Mouse (Mus musculus) neural tube, embryonic 15.5 days (tissue): ENCODE measurements around the gene Prune2. TPM values are rescaled to one million over a fixed set of nuclear protein-coding genes. Genes with fewer than 3 reads are reported as not detected.
"Not testable (repeated sequence)": the region's sequence is repeated elsewhere in the genome, so short reads cannot be mapped to it uniquely, and the experiment has no call there.

Experiments
- ATAC-seq: fragments of 200-750 bp; cut with Nextera tagmentation; 2 replicates; pipeline ENCODE4 v1.8.0; 2017; ENCODE audit warnings: mild to moderate bottlenecking, moderate TSS enrichment, moderate library complexity; ENCODE audit not compliant: low FRiP score
- H3K27ac ChIP-seq: fragments of 300-500 bp; sonication (generic); replicated peaks from 2 replicates; pipeline ENCODE4 v1.5.1; 2015; ENCODE audit warnings: mild to moderate bottlenecking, inconsistent platforms
- H3K27me3 ChIP-seq: fragments of 300-500 bp; sonication (generic); replicated peaks from 2 replicates; pipeline ENCODE4 v1.6.1; 2015; ENCODE audit warnings: inconsistent platforms
- H3K36me3 ChIP-seq: fragments of 300-500 bp; sonication (generic); 2 replicates; pipeline ENCODE4 v1.6.1; 2015; ENCODE audit warnings: inconsistent platforms
- H3K4me1 ChIP-seq: fragments of 300-500 bp; sonication (generic); 2 replicates; pipeline ENCODE4 v1.6.1; 2015; ENCODE audit warnings: inconsistent platforms
- H3K4me2 ChIP-seq: fragments of 300-500 bp; sonication (generic); 2 replicates; pipeline ENCODE4 v1.6.1; 2015; ENCODE audit warnings: inconsistent platforms, mild to moderate bottlenecking, moderate library complexity
- H3K4me3 ChIP-seq: fragments of 300-500 bp; sonication (generic); replicated peaks from 2 replicates; pipeline ENCODE4 v1.5.1; 2015; ENCODE audit warnings: mild to moderate bottlenecking, inconsistent platforms
- H3K9ac ChIP-seq: fragments of 300-500 bp; sonication (generic); replicated peaks from 2 replicates; pipeline ENCODE4 v1.6.1; 2015; ENCODE audit warnings: mild to moderate bottlenecking, inconsistent platforms
- H3K9me3 ChIP-seq: fragments of 300-500 bp; sonication (generic); replicated peaks from 2 replicates; pipeline ENCODE4 v1.6.1; 2016; ENCODE audit warnings: inconsistent platforms
- WGBS: fragments of 180-500 bp; shearing (Covaris S2); methylation state at CpG from one replicate; pipeline ENCODE4 v1.1.7; 2015; ENCODE audit warnings: mixed read lengths; 5-methylcytosine and 5-hydroxymethylcytosine counted together
- polyA plus RNA-seq: library from polyadenylated mRNA; unstranded; fragments of >200 nt; fragmentation: Nextera tagmentation; extraction: Ambion mirVana; gene quantifications from 2 replicates; pipeline ENCODE4 v1.2.1, GENCODE M21; 2015

Gene Prune2
- polyA plus RNA-seq, 1 experiment from 2014 or later = 11.5 TPM

- Histone ChIP-seq H3K4me1 (no peaks in the 10 kb centered on the region), H3K36me3 (no peaks in the 10 kb centered on the region), H3K27me3 (no peaks in the 10 kb centered on the region), H3K9ac (no peak overlapping the region), H3K9me3 (no peaks in the 10 kb centered on the region), H3K4me3 (no peak overlapping the region), H3K27ac (no peak overlapping the region), H3K4me2 (no peak overlapping the region)
- ATAC-seq = no peak
- WGBS = 85% methylated on average over 2 of the region's 2 CpGs
Measured at GRCm38 (mm10) chr19:17159676-17160075, 203.8 kb downstream of the Prune2 start.

- H3K9me3 ChIP-seq = no peaks in the 10 kb centered on the region
- H3K4me3 ChIP-seq = no peak overlapping the region
- no peaks in the 10 kb centered on the region for H3K4me1 ChIP-seq
- H3K36me3 ChIP-seq = no peaks in the 10 kb centered on the region
- no peak overlapping the region for H3K9ac ChIP-seq
- WGBS = 77% methylated on average over 2 of the region's 2 CpGs
- no peak for ATAC-seq
- H3K27ac ChIP-seq = no peak overlapping the region
- H3K27me3 ChIP-seq = no peaks in the 10 kb centered on the region
- no peak overlapping the region for H3K4me2 ChIP-seq
Measured at GRCm38 (mm10) chr19:17160231-17160630, 204.3 kb downstream of the Prune2 start.

- Histone ChIP-seq H3K4me2 (peak overlapping the region; percentile 39), H3K27me3 (no peaks in the 10 kb centered on the region), H3K27ac (no peak overlapping the region), H3K4me3 (no peak overlapping the region), H3K9me3 (no peaks in the 10 kb centered on the region), H3K9ac (no peak overlapping the region), H3K4me1 (no peaks in the 10 kb centered on the region), H3K36me3 (no peaks in the 10 kb centered on the region)
- WGBS = 18% methylated on average over 13 of the region's 13 CpGs
- 0 out of 2 replicates have a peak, but pooled peaks have one; percentile 47 for ATAC-seq
Measured at GRCm38 (mm10) chr19:17163511-17163953, 207.6 kb downstream of the Prune2 start.

- ATAC-seq = no peak
- whole genome bisulfite sequencing = 84% methylated on average over 7 of the region's 7 CpGs
Measured at GRCm38 (mm10) chr19:17166288-17166687, 210.4 kb downstream of the Prune2 start.

GRCm38 (mm10) chr19:17168186-17168585, 212.3 kb downstream of the Prune2 start:
- H3K4me1 ChIP-seq = no peaks in the 10 kb centered on the region
- WGBS = 82% methylated on average over 9 of the region's 9 CpGs
- no peak for ATAC-seq
- no peak overlapping the region for H3K9ac ChIP-seq
- H3K4me3 ChIP-seq = no peak overlapping the region
- H3K4me2 ChIP-seq = no peak overlapping the region
- H3K27ac ChIP-seq = no peak overlapping the region
- no peaks in the 10 kb centered on the region for H3K36me3 ChIP-seq
- H3K9me3 ChIP-seq = no peaks in the 10 kb centered on the region
- H3K27me3 ChIP-seq = no peaks in the 10 kb centered on the region

More at GRCm38 (mm10) chr19:17166288-17166687, 210.4 kb downstream of the Prune2 start:
- Histone ChIP-seq H3K27me3 (no peaks in the 10 kb centered on the region), H3K9ac (no peak overlapping the region), H3K4me3 (no peak overlapping the region), H3K27ac (no peak overlapping the region), H3K4me2 (no peak overlapping the region), H3K9me3 (no peaks in the 10 kb centered on the region), H3K36me3 (no peaks in the 10 kb centered on the region), H3K4me1 (no peaks in the 10 kb centered on the region)

GRCm38 (mm10) chr19:17169746-17170145, 213.8 kb downstream of the Prune2 start:
- Histone ChIP-seq H3K27ac (no peak overlapping the region), H3K9me3 (no peaks in the 10 kb centered on the region), H3K27me3 (no peaks in the 10 kb centered on the region), H3K36me3 (no peaks in the 10 kb centered on the region), H3K4me2 (no peak overlapping the region), H3K4me3 (no peak overlapping the region), H3K4me1 (no peaks in the 10 kb centered on the region), H3K9ac (no peak overlapping the region)
- 77% methylated on average over 10 of the region's 10 CpGs for WGBS
- no peak for ATAC-seq

- not testable (repeated sequence) for H3K4me3 ChIP-seq, H3K36me3 ChIP-seq, H3K27ac ChIP-seq, ATAC-seq, H3K9ac ChIP-seq, H3K9me3 ChIP-seq, H3K27me3 ChIP-seq, H3K4me1 ChIP-seq, H3K4me2 ChIP-seq
- 94% methylated on average over 2 of the region's 2 CpGs for WGBS
Measured at GRCm38 (mm10) chr19:17174501-17174900, 218.6 kb downstream of the Prune2 start.

- no peak overlapping the region for H3K4me3 ChIP-seq
- H3K36me3 ChIP-seq = no peaks in the 10 kb centered on the region
- 15% methylated on average over 4 of the region's 4 CpGs for WGBS
- no peak overlapping the region for H3K9ac ChIP-seq
- no peaks in the 10 kb centered on the region for H3K4me1 ChIP-seq
- H3K9me3 ChIP-seq = no peaks in the 10 kb centered on the region
- H3K27me3 ChIP-seq = no peaks in the 10 kb centered on the region
- H3K4me2 ChIP-seq = no peak overlapping the region
- H3K27ac ChIP-seq = no peak overlapping the region
- no peak for ATAC-seq
Measured at GRCm38 (mm10) chr19:17180506-17180905, 224.6 kb downstream of the Prune2 start.

- 96% methylated on average over 5 of the region's 5 CpGs for WGBS
- no peak for ATAC-seq
Measured at GRCm38 (mm10) chr19:17194730-17195129, 238.8 kb downstream of the Prune2 start.

GRCm38 (mm10) chr19:17199059-17199458, 243.1 kb downstream of the Prune2 start:
- no peak for ATAC-seq
- Histone ChIP-seq H3K9me3 (no peaks in the 10 kb centered on the region), H3K27me3 (no peaks in the 10 kb centered on the region), H3K4me3 (no peak overlapping the region), H3K36me3 (no peaks in the 10 kb centered on the region), H3K4me2 (no peak overlapping the region), H3K9ac (no peak overlapping the region), H3K4me1 (no peaks in the 10 kb centered on the region), H3K27ac (no peak overlapping the region)
- WGBS = 68% methylated on average over 8 of the region's 8 CpGs

More at GRCm38 (mm10) chr19:17194730-17195129, 238.8 kb downstream of the Prune2 start:
- H3K4me1 ChIP-seq = no peaks in the 10 kb centered on the region
- no peak overlapping the region for H3K9ac ChIP-seq
- no peak overlapping the region for H3K27ac ChIP-seq
- no peaks in the 10 kb centered on the region for H3K9me3 ChIP-seq
- no peak overlapping the region for H3K4me2 ChIP-seq
- no peaks in the 10 kb centered on the region for H3K27me3 ChIP-seq
- H3K36me3 ChIP-seq = no peaks in the 10 kb centered on the region
- H3K4me3 ChIP-seq = no peak overlapping the region

GRCm38 (mm10) chr19:17207141-17207540, 251.2 kb downstream of the Prune2 start:
- WGBS = 82% methylated on average over 7 of the region's 7 CpGs
- no peak overlapping the region for H3K4me3 ChIP-seq
- H3K9me3 ChIP-seq = no peaks in the 10 kb centered on the region
- no peak for ATAC-seq
- H3K36me3 ChIP-seq = no peaks in the 10 kb centered on the region
- no peak overlapping the region for H3K4me2 ChIP-seq
- H3K27me3 ChIP-seq = no peaks in the 10 kb centered on the region
- H3K27ac ChIP-seq = no peak overlapping the region
- no peaks in the 10 kb centered on the region for H3K4me1 ChIP-seq
- H3K9ac ChIP-seq = no peak overlapping the region

- no peaks in the 10 kb centered on the region for H3K9me3 ChIP-seq
- no peaks in the 10 kb centered on the region for H3K36me3 ChIP-seq
- H3K4me2 ChIP-seq = no peak overlapping the region
- WGBS = 74% methylated on average over 3 of the region's 3 CpGs
- no peak overlapping the region for H3K4me3 ChIP-seq
- no peak overlapping the region for H3K9ac ChIP-seq
- H3K4me1 ChIP-seq = no peaks in the 10 kb centered on the region
- no peak for ATAC-seq
- H3K27ac ChIP-seq = no peak overlapping the region
- H3K27me3 ChIP-seq = no peaks in the 10 kb centered on the region
Measured at GRCm38 (mm10) chr19:17210541-17210940, 254.6 kb downstream of the Prune2 start.
